ENCODE assay signal across 23 mouse cellular contexts in the genomic region with DNA sequence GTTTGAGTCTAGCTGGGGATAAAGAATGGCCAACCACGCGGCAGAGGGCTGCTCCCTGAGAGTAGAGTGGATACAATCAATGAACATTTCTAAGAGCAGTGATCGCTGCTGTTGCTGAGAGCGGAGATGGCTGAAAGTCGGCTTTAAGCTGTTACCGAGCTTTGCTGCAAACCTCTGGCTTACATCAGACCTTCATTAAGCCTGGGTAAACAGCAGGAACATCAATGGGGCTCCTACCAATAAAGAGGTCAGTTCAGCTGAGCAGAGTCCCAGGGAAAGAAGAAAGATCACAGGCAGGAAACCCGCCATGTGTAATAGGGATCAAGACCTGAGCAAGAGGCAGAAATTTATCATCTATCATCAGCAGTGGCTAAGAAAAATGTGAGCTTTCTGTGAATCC.
DNase-seq lines count a peak whose midpoint lies in the region; ATAC-seq lines count a peak whose summit lies in the region.
"Had no signal": no experiment of that assay in that cellular context is flagged by ENCODE, and none has a peak within 500 bp of the region (broad histone marks: within the 10 kb centered on the region; RNA-seq: fewer than 3 reads in every experiment).

No protein-coding gene starts in this region.

- H3K4me2 ChIP-seq in hindbrain, embryonic 14.5 days (replicated peaks) = no peak overlapping the region
- no peak overlapping the region for H3K4me2 ChIP-seq in hindbrain, embryonic 11.5 days (replicated peaks; ENCODE audit: low read depth, low read length)
- no peak overlapping the region for H3K4me2 ChIP-seq in midbrain, embryonic 11.5 days
- H3K4me2 ChIP-seq in midbrain, embryonic 14.5 days (ENCODE audit: low read length) = no peak overlapping the region
- H3K4me2 ChIP-seq in limb, embryonic 11.5 days (ENCODE audit: low read depth, severe bottlenecking) = no peak overlapping the region
- no peak overlapping the region for H3K4me2 ChIP-seq in midbrain, embryonic 16.5 days (ENCODE audit: low read length)
- H3K4me2 ChIP-seq: embryonic facial prominence, embryonic 12.5 days; heart, embryonic 11.5 days; kidney, embryonic 15.5 days; limb, embryonic 15.5 days had no signal

- DNase-seq in hindbrain, embryonic 14.5 days (ENCODE audit: low spot score) = no peak
- no peak for DNase-seq in hindbrain, embryonic 11.5 days (ENCODE audit: low spot score)
- DNase-seq in midbrain, embryonic 11.5 days (ENCODE audit: low spot score, missing footprints) = no peak
- DNase-seq in midbrain, embryonic 14.5 days = no peak
- DNase-seq in limb, embryonic 11.5 days (ENCODE audit: low spot score) = peak; percentile 58
- no peak for DNase-seq in ovary, postnatal 36 days (ENCODE audit: low spot score)
- DNase-seq: adrenal gland, postnatal 10 days; cerebellum, adult 9-10 months; gastrocnemius, postnatal 14 days; heart, adult 11 months; kidney, adult 11 months; kidney, postnatal 36 days; layer of hippocampus, postnatal 36 days; lung, postnatal 4 days; retina, postnatal 1 day had no signal

- 65% methylated on average over 7 of the region's 7 CpGs for WGBS in hindbrain, embryonic 14.5 days
- 68% methylated on average over 7 of the region's 7 CpGs for WGBS in hindbrain, embryonic 11.5 days
- WGBS in midbrain, embryonic 11.5 days = 51% methylated on average over 7 of the region's 7 CpGs
- WGBS in midbrain, embryonic 14.5 days = 66% methylated on average over 7 of the region's 7 CpGs
- WGBS in limb, embryonic 11.5 days = 17% methylated on average over 7 of the region's 7 CpGs
- 52% methylated on average over 7 of the region's 7 CpGs for WGBS in midbrain, embryonic 16.5 days

- H3K4me3 ChIP-seq in hindbrain, embryonic 14.5 days (replicated peaks; ENCODE audit: low read length) = no peak overlapping the region
- no peak overlapping the region for H3K4me3 ChIP-seq in hindbrain, embryonic 11.5 days (ENCODE audit: low read depth, low read length)
- no peak overlapping the region for H3K4me3 ChIP-seq in midbrain, embryonic 11.5 days (ENCODE audit: low read depth, low read length)
- H3K4me3 ChIP-seq in midbrain, embryonic 14.5 days (replicated peaks; ENCODE audit: low read depth, low read length) = no peak overlapping the region
- H3K4me3 ChIP-seq in limb, embryonic 11.5 days (ENCODE audit: low read depth, low read length) = no peak overlapping the region
- no peak overlapping the region for H3K4me3 ChIP-seq in midbrain, embryonic 16.5 days (ENCODE audit: low read depth, low read length)
- H3K4me3 ChIP-seq: embryonic facial prominence, embryonic 12.5 days; kidney, embryonic 15.5 days; limb, embryonic 15.5 days; myocyte had no signal

- no peaks in the 10 kb centered on the region for H3K27me3 ChIP-seq in hindbrain, embryonic 14.5 days (ENCODE audit: control insufficient read depth, insufficient read depth, low read length)
- no peaks in the 10 kb centered on the region for H3K27me3 ChIP-seq in hindbrain, embryonic 11.5 days (ENCODE audit: control insufficient read depth, insufficient read depth, low read length)
- H3K27me3 ChIP-seq in midbrain, embryonic 11.5 days (ENCODE audit: control insufficient read depth, insufficient read depth, low read length) = no peaks in the 10 kb centered on the region
- H3K27me3 ChIP-seq in midbrain, embryonic 14.5 days (ENCODE audit: control insufficient read depth, insufficient read depth, low read length) = no peaks in the 10 kb centered on the region
- no peaks in the 10 kb centered on the region for H3K27me3 ChIP-seq in limb, embryonic 11.5 days (ENCODE audit: control insufficient read depth, insufficient read depth, low read length)
- no peaks in the 10 kb centered on the region for H3K27me3 ChIP-seq in midbrain, embryonic 16.5 days (ENCODE audit: control insufficient read depth, insufficient read depth, low read depth, low read length)
- H3K27me3 ChIP-seq: embryonic facial prominence, embryonic 12.5 days; kidney, embryonic 15.5 days; limb, embryonic 15.5 days had no signal

- H3K36me3 ChIP-seq in hindbrain, embryonic 14.5 days (replicated peaks; ENCODE audit: control insufficient read depth, insufficient read depth) = no peaks in the 10 kb centered on the region
- H3K36me3 ChIP-seq in hindbrain, embryonic 11.5 days (ENCODE audit: control insufficient read depth, insufficient read depth, low read length) = no peaks in the 10 kb centered on the region
- H3K36me3 ChIP-seq in midbrain, embryonic 11.5 days (ENCODE audit: control insufficient read depth, insufficient read depth, low read length) = no peaks in the 10 kb centered on the region
- H3K36me3 ChIP-seq in midbrain, embryonic 14.5 days (ENCODE audit: control insufficient read depth, insufficient read depth, low read length) = no peaks in the 10 kb centered on the region
- no peaks in the 10 kb centered on the region; the same call in 1 of the 2 replicates for H3K36me3 ChIP-seq in limb, embryonic 11.5 days (ENCODE audit: control insufficient read depth, insufficient read depth, low read length)
- no peaks in the 10 kb centered on the region for H3K36me3 ChIP-seq in midbrain, embryonic 16.5 days (ENCODE audit: control insufficient read depth, insufficient read depth, low read length)
- H3K36me3 ChIP-seq: kidney, embryonic 15.5 days had no signal

- H3K9ac ChIP-seq in hindbrain, embryonic 14.5 days = no peak overlapping the region
- H3K9ac ChIP-seq in hindbrain, embryonic 11.5 days (ENCODE audit: low read depth, low read length) = no peak overlapping the region
- no peak overlapping the region for H3K9ac ChIP-seq in midbrain, embryonic 11.5 days (ENCODE audit: low read length)
- H3K9ac ChIP-seq in midbrain, embryonic 14.5 days (replicated peaks; ENCODE audit: low read length) = no peak overlapping the region
- H3K9ac ChIP-seq in limb, embryonic 11.5 days (ENCODE audit: low read length) = no peak overlapping the region
- H3K9ac ChIP-seq in midbrain, embryonic 16.5 days (ENCODE audit: low read depth, low read length) = no peak overlapping the region
- H3K9ac ChIP-seq: embryonic facial prominence, embryonic 12.5 days; kidney, embryonic 15.5 days; limb, embryonic 15.5 days had no signal

- ATAC-seq in hindbrain, embryonic 14.5 days (ENCODE audit: low FRiP score) = no peak
- no peak for ATAC-seq in hindbrain, embryonic 11.5 days (ENCODE audit: low FRiP score)
- peak; percentile 57 for ATAC-seq in midbrain, embryonic 11.5 days (ENCODE audit: low FRiP score)
- ATAC-seq in midbrain, embryonic 14.5 days (ENCODE audit: low FRiP score, low TSS enrichment) = no peak
- ATAC-seq in limb, embryonic 11.5 days (ENCODE audit: insufficient number of reproducible peaks, low FRiP score, low TSS enrichment, low read depth) = no peak
- no peak; the same call in 1 of the 2 replicates for ATAC-seq in midbrain, embryonic 16.5 days
- ATAC-seq: activated CD4-positive, CD25-positive, alpha-beta regulatory T cell, adult 4 months; forebrain, embryonic 14.5 days had no signal

- no peaks in the 10 kb centered on the region for H3K9me3 ChIP-seq in hindbrain, embryonic 14.5 days (ENCODE audit: control insufficient read depth, low read length)
- H3K9me3 ChIP-seq in hindbrain, embryonic 11.5 days (ENCODE audit: control insufficient read depth, low read length) = no peaks in the 10 kb centered on the region
- no peaks in the 10 kb centered on the region for H3K9me3 ChIP-seq in midbrain, embryonic 11.5 days (ENCODE audit: control insufficient read depth, low read length)
- no peaks in the 10 kb centered on the region for H3K9me3 ChIP-seq in midbrain, embryonic 14.5 days (ENCODE audit: control insufficient read depth, low read length)
- no peaks in the 10 kb centered on the region for H3K9me3 ChIP-seq in limb, embryonic 11.5 days (ENCODE audit: control insufficient read depth, low read length)
- H3K9me3 ChIP-seq in midbrain, embryonic 16.5 days (replicated peaks; ENCODE audit: control insufficient read depth, low read length, poor library complexity, severe bottlenecking) = no peaks in the 10 kb centered on the region
- H3K9me3 ChIP-seq: embryonic facial prominence, embryonic 12.5 days; kidney, embryonic 15.5 days; limb, embryonic 15.5 days had no signal

- H3K4me1 ChIP-seq in hindbrain, embryonic 14.5 days (replicated peaks; ENCODE audit: control insufficient read depth, insufficient read depth, low read length) = no peaks in the 10 kb centered on the region
- no peaks in the 10 kb centered on the region for H3K4me1 ChIP-seq in hindbrain, embryonic 11.5 days (replicated peaks; ENCODE audit: control insufficient read depth, insufficient read depth, low read length)
- no peaks in the 10 kb centered on the region for H3K4me1 ChIP-seq in midbrain, embryonic 11.5 days (ENCODE audit: control insufficient read depth, insufficient read depth, low read length)
- no peaks in the 10 kb centered on the region for H3K4me1 ChIP-seq in midbrain, embryonic 14.5 days (ENCODE audit: control insufficient read depth, insufficient read depth, low read length)
- H3K4me1 ChIP-seq in limb, embryonic 11.5 days (ENCODE audit: control insufficient read depth, insufficient read depth, low read length) = peaks cover 10% of the 10 kb centered on the region; the same call in 1 of the 2 replicates
- no peaks in the 10 kb centered on the region for H3K4me1 ChIP-seq in midbrain, embryonic 16.5 days (ENCODE audit: control insufficient read depth, insufficient read depth, low read length)
- H3K4me1 ChIP-seq: embryonic facial prominence, embryonic 12.5 days; kidney, embryonic 15.5 days had no signal

- peak overlapping the region; percentile 9; the same call in 1 of the 2 replicates for H3K27ac ChIP-seq in hindbrain, embryonic 14.5 days
- no peak overlapping the region for H3K27ac ChIP-seq in hindbrain, embryonic 11.5 days (ENCODE audit: low read depth, low read length)
- H3K27ac ChIP-seq in midbrain, embryonic 11.5 days (ENCODE audit: low read depth, low read length) = no peak overlapping the region
- no peak overlapping the region for H3K27ac ChIP-seq in midbrain, embryonic 14.5 days (replicated peaks; ENCODE audit: low read depth, low read length)
- 0 out of 2 replicates have a peak overlapping the region, but pooled peaks have one; percentile 30 for H3K27ac ChIP-seq in limb, embryonic 11.5 days (replicated peaks; ENCODE audit: low read depth, low read length)
- H3K27ac ChIP-seq in midbrain, embryonic 16.5 days (ENCODE audit: low read length) = peak overlapping the region; percentile 4; the same call in 1 of the 2 replicates
- H3K27ac ChIP-seq: embryonic facial prominence, embryonic 12.5 days; kidney, embryonic 15.5 days; limb, embryonic 15.5 days had no signal

Comparison
In these comparisons a context has a peak if more than half of its experiments do, and no peak if none do; other contexts are left out.
1. H3K27ac ChIP-seq: peak in hindbrain, embryonic 14.5 days (single experiment), limb, embryonic 11.5 days (single experiment) and midbrain, embryonic 16.5 days (single experiment); none in hindbrain, embryonic 11.5 days (single experiment), midbrain, embryonic 11.5 days (single experiment) and midbrain, embryonic 14.5 days (single experiment).